Mouse (Mus musculus): ENCODE data around the gene Kctd8. TPM values are rescaled to one million over a fixed set of nuclear protein-coding genes. Genes with fewer than 3 reads are reported as not detected.

Kctd8 gene
- total RNA-seq (2023): not detected

DNA sequence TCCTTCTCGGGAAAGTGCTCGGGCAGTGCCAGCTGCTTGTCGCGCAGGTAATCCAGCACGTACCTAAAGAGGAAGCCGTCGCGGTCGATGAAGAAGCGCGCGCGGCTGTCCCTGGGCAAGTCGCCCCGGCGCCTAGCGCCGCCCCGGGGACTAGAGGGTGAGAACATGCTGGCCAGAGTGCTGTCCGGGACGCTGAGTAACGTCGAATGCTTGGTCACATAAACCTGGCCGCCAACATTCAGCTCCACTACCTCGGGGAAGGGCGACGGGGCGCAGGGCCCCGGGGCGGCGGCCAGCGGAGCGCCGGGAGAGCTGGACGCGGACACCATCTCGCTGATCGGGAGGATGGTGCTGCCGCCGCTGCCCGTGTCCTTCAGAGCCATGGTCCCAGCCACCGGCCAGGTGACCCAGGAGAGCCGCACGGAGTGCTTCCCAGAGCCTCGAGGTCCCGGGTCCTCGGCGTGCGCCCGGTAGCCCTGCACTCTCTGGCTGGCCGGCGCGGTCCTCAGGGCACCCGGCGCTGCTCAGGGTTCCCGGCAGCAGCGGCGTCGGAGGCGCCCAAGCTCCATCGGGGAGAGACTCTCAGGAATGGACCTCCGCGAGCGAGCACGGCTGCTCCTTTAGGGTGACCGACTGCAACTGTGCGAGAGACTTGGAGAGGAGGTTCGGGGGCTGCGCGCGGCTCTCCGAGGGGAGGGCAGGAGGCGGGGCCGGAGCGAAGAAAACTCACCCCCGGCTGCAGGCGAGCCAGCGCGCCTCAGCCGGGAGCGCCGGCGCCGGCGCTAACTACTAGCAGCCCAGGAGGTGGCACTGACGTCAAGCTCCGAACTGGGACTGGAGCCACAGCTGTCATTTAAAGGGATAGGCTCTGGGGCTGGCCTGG lies at the start of gene Kctd8:
TSS of gene Kctd8 (minus strand) at position 761 of the 883 bp plus-strand sequence.

Other genes with a start within 250 kb of the Kctd8 start
- gene Yipf7, start 201.0 kb upstream of the Kctd8 start, total RNA-seq (2023): not detected
- 10 to 100 TPM; 19.0 to 21.8 TPM for gene Guf1, start 215.2 kb upstream of the Kctd8 start, total RNA-seq (2023)